Mouse (Mus musculus) megakaryocyte progenitor cell, adult 5-6 weeks (primary cell): Measurements from ENCODE around the gene Ybx2. TPM values are rescaled to one million over a fixed set of nuclear protein-coding genes. Genes with fewer than 3 reads are reported as not detected.

Experiments used
- ATAC-seq: replicated peaks from 2 replicates; pipeline ENCODE4 v1.8.0; 2016; ENCODE audit warnings: mild to moderate bottlenecking, moderate TSS enrichment, inconsistent platforms; ENCODE audit not compliant: poor library complexity
- total RNA-seq, 2 experiments: library from RNA; stranded (forward) in 1 of 2; stranded (reverse) in 1 of 2; fragments of 157-497, 149-512 nt in 1 of 2; fragments of 200-1000 nt in 1 of 2; gene quantifications; 2 replicates each; pipeline versions ENCODE4 v1.2.3 to v1.2.4; 2015 to 2017

Ybx2 gene
- total RNA-seq (2015): 0.32 TPM in 1 of 2 replicates, not detected in the other
- total RNA-seq (2017): not detected in 2 replicates

GRCm38 (mm10) chr11:69935137-69935879 is at the start of gene Ybx2:
Ybx2 (plus strand) TSS chr11:69935796.
- ATAC-seq: peak; percentile 30

DNA sequence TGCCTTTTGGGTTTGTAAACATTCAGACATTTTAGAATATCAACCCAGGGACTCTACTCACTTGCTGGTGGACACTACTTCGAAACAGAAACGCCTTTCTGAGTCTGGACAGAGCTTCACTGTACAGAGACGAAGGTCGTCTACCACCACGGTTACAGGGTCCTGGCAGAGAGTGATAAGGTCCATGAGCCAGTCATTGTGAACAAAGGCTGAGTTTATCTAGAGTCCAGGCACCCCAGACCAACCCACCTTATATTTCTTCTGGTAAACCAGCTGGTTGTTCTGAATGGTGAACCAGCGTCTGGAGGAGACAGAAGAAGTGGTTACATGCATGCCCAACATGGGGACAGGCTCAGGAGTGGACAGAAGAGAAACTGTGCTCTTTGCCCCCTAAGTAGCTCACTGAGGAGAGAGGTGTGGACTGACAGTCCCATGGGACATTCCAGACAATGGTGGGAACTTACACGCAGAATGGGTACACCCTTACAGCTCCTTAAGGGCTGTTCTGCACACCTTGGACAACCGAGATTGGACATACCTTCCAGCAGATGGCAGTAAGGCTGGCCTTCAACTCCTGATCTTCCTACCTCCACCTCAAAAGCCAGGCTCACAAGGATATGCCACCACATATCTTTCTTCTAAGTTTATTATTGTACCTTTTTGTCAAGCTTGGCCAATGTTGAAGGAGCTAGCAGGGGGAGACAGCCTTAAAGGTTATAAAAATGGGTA is 48.5 kb upstream of the Ybx2 start:
- peak; percentile 70 for ATAC-seq

DNA sequence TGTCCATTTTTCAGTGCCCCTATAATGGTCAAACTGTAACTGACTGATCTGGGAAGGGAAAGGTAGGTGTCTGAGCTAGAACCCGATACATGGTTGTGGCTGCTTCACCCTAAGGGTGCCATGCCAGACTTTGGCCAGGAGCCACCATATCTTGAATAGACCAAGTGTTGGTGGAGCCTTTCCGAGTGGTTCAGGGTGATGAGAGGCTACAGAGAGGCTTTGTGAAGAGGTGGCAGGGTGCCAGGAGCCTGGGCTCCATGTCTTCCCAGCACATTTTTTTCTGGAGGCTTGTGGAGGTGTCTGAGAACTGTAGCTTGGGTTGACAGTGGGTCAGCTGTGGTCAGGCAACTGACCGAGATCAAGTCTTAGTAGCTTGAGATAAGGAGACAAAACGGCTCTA is 44.1 kb upstream of the Ybx2 start:
- ATAC-seq: peak; percentile 40

- ATAC-seq: peak; percentile 70
These were observed 40.9 kb upstream of the Ybx2 start for GRCm38 (mm10) chr11:69894671-69895070.

GRCm38 (mm10) chr11:69895291-69895690 is 40.3 kb upstream of the Ybx2 start, which contains the start of gene Acap1:
Acap1 (minus strand) TSS chr11:69895539.
- ATAC-seq: peak; percentile 79

- ATAC-seq: no peak
These were observed 35.7 kb upstream of the Ybx2 start for GRCm38 (mm10) chr11:69899870-69900269.

DNA sequence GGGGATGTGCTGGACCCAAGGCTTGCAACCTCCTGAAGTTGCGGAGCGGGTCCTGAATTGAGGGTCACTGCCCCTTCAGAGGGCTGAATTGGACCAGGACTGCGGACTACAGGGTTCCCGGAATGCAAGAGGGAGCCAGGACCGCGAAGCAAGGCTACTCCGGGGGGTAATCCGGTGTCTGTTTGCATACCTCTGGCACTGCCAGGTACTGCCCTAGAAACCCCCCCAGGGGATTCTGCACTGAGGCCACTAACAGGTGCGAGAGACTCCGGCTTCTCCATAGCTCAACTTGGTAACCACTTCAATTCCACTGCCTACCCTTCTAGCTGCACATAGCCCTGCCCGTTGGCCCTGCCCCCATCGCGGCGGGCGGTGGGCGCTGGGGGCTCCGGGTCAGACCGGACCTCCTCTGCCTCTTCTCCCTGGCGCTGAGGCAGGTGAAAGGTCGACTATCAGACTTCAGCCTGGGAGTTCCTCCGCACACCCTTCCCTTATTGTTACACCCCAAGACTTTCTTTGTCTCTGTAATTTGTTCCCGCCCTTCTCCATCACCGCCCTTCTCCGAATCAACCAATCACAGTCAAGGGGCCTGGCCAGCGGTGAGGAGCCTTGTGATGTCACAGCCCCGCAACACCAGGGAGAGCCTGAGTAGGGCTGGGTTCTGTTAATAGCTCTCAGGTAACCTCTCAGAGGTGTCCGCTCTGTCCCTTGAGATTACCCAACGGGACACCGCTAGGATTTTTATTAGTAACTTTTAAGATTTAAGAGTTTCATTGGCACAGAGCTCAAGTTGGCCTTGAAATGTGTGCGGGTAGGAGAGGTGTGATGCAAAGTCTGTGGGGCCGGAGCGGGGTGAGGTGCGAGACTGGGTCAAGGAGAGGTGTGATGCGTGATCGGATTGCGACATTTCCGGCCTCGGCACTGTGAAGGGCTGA is 34.9 kb upstream of the Ybx2 start, which contains the start of the genes 2810408A11Rik and Neurl4:
TSS of gene 2810408A11Rik (minus strand) at position 517 of the 935 bp plus-strand sequence.
TSS of gene Neurl4 (plus strand) at position 602 of the 935 bp plus-strand sequence.
- peak; percentile 83 for ATAC-seq

GRCm38 (mm10) chr11:69901406-69901846 is 34.2 kb upstream of the Ybx2 start:
- peak; percentile 87 for ATAC-seq

GRCm38 (mm10) chr11:69901993-69902392 is 33.6 kb upstream of the Ybx2 start:
- ATAC-seq: no peak

GRCm38 (mm10) chr11:69902972-69903371 is 32.6 kb upstream of the Ybx2 start:
- ATAC-seq: no peak

GRCm38 (mm10) chr11:69904311-69904710 is 31.3 kb upstream of the Ybx2 start:
- ATAC-seq: no peak

- ATAC-seq: no peak
These were observed 27.0 kb upstream of the Ybx2 start for GRCm38 (mm10) chr11:69908645-69909044.

DNA sequence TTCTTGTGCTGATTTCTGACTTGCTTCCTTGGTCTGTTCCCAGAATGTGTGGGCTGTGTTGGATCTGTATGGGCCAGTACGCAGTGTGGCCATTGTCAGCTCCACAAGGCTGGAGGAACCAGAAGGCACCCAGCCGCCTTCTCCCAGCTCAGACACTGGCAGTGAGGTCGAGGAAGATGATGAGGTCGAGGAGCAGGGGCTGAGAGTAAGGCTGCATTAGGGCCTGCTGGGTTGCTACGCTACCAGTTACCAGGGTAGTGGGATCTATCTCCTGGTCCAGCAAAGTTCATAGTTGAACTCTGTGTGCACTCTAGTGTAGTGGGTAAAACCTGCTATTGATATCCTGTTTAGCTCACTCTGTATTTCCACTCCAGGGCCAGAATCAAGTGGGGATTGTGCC is 26.4 kb upstream of the Ybx2 start:
- ATAC-seq: no peak

- no peak for ATAC-seq
These were observed 25.4 kb upstream of the Ybx2 start for GRCm38 (mm10) chr11:69910177-69910576.

GRCm38 (mm10) chr11:69910781-69911560 is 24.6 kb upstream of the Ybx2 start:
- ATAC-seq: no peak

DNA sequence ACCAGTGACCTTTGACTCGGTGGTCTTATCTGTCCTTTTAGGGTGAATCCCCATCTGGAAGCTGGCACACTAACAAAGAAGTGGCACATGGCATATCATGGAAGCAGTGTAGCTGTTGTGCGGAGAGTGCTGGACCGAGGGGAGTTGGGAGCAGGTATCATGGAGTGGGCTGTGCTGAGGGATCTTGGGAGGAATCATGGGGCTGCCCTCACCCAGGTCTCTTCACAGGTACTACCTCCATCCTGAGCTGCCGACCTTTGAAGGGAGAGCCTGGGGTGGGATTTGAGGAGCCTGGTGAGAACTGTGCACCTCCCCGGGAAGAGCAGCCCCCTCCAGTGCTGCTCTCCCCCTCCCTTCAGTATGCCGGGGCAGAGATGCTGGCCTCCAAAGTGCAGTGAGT is 23.9 kb upstream of the Ybx2 start:
- ATAC-seq: no peak

GRCm38 (mm10) chr11:69912716-69913530 is 22.7 kb upstream of the Ybx2 start:
- no peak for ATAC-seq

DNA sequence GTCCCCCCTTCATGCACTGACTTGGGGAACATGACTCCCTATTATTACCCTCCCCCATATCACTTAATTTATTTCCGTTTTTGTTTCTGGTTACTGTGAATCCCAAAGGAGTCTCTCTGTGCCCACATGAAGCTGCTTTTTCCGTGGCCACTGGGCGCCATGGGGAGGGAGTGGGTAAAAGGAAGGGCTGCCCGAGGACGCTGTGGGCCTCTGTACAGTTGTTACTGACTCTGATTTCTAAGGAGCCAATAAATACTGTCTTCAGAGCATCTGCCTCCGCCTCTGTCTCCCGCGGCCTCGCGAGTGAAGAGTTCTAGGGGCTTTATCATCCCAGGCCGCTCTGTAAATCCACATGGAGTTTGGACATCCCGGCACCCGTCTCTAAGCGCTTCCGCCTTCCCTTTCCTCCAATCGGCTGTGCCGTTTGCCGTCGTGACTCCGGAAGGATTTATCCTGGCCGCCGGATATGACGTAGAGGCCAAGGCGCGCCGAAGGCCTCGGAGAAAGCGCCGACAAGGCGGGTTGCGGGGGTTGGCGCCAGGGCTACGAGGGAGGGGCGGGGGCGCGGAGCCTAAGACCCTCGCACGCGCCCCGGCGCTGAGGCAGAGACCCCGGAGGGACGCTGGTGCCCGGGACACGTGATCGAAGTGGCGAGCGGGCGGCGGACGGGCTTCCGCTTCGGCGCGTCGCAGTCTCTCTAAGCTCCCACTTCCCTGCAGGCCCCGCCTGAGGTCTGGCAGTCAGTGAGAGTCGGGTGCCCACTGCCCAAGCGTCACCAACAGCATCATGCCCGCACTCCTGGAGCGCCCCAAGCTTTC is 21.8 kb upstream of the Ybx2 start, which contains the start of gene Gps2:
TSS of gene Gps2 (plus strand) at position 335 of the 818 bp plus-strand sequence.
- peak; percentile 80 for ATAC-seq
